Mouse (Mus musculus) spleen, postnatal 36 days (tissue): ENCODE data around the gene Wars.

Experiments
- DNase-seq, 2 experiments: peaks; one replicate each; pipeline ENCODE4 v3.0.0; 2022; ENCODE audit warnings: low spot score in 2 of 2, mixed read lengths in 1 of 2

Gene Wars

DNA sequence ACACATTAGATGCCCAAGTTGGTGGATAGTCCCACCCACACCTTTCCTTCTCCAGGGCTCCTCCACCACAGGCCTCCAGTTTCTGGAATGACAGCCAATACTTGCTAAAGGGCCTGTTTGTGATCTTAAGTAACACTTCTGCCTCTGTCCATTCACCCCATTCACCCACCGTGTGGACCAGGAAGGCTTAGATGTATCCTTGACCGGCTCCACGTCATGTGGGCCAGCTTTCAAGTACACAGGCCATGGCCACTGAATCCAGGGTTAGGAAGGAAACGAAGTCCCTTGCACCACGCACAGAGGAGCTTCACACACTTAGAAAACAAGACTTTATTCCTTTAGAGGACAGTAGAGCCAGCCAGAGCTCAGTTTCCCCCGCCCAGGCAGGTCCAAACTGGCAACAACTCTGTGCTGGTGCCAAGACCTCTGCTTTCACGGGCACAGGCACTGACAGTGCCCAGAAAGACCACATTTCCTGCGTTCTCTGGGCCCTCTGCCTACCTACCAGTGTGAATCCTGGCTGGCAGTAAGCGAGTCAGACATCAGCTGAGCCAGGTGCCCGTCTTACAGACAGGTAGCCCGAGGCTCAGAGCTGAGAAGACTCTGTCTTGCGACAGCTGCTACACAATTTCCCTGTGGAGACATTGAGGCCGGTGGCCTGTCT lies 68.3 kb downstream of the Wars start:
- DNase-seq, result no peak

DNA sequence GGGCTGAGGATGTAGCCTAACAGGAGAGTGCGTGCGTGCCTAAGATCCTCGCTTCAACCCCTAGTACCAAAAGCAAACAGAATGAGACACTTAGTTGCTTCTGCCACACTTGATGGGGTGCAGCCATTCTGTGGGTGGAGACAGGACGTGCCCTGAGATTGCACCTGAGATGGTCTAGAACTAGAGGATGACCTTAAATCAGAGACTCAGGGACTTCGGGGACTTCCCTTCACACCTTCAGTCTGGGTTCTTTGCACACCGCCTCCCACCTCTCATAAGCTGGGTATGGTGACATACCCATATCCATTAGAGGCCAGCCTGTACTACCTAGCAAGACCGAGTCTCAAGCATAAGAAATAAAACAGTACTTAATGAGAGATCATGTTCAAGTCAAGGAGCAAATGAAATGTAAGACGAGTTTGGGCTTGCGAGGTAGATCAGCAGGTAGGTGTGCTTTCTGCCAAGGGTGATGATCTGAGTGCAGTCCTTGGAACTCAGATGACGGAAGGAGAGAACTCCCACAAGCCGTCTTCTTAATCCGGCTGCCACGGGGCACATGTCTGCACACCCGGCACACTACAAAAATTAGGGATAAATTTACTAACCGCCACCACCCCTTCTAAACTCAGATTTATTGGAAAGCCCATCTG lies 69.6 kb downstream of the Wars start:
- DNase-seq, result no peak

DNA sequence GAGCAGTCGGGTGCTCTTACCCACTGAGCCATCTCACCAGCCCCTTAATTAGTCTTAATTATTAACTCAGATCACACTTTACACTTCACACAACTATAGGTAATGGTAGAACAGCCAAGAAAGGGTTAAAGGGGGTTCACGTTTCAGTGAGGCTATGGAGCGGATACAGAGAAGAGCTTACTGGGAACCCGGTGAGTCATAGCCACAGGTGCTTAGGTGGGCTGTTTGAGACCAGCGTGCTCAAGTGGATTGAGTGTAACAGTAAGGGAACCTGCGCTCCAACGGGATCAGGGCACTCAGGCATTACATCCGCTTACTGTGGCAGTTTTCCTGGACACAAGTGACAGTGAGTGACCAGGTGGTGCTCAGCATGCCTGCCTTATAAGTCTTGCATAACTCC lies 70.9 kb downstream of the Wars start:
- no peak for DNase-seq

DNA sequence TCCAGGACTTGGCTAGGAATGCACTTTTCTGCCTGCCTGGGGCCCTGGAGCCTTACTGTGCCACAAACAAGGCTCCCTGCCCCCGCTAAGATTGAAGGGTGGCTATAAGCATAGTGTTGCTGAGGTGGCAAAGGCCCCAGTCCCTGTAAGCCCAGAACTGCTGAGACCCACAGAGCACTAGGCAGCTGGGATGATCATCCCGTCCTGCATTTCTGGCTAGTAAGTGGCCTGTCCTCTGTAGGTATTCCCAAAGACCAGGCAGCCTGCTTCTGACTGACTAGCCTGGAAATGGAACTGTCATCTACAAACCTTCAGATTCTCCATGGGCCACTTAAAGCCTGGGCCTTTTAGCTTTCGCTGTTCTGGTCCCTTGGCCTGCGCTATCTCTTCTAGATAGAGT lies 73.5 kb downstream of the Wars start:
- DNase-seq, result no peak

DNA sequence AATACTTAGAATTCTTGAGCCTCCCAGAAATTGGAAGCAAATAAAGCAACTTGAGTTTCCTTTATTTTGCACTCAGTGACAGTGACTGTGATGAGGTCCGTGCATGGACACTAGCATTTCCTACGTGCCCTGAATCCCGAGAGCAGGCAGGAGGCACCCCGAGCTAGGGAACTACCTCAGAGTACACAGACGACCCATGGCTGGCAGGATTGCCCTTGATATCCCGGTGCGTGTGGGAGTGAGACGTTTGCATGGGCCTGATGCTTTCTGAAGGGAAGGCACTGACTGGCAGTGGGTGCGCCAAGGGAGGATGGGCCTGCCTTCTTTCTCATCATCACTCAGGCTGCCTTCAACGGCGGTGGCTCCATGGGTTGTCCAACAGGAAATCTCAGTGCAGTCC lies 77.4 kb downstream of the Wars start:
- DNase-seq, result no peak

DNA sequence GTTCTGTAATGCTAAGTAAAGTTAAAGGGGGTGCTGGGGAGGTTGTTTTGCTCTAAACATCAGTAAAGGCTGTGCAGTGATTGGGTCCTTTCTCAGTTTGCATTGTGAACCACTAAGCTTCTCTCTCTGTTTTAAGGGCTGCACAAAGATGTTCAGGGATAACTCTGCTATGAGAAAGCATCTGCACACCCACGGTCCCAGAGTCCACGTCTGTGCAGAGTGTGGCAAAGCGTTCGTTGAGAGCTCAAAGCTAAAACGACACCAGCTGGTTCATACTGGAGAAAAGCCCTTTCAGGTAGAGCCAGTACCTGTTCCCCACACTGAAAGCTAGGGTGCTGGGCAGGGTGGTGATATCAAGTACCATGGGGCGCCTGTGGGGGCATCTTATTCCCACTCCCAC lies 79.5 kb downstream of the Wars start:
- DNase-seq, result no peak

DNA sequence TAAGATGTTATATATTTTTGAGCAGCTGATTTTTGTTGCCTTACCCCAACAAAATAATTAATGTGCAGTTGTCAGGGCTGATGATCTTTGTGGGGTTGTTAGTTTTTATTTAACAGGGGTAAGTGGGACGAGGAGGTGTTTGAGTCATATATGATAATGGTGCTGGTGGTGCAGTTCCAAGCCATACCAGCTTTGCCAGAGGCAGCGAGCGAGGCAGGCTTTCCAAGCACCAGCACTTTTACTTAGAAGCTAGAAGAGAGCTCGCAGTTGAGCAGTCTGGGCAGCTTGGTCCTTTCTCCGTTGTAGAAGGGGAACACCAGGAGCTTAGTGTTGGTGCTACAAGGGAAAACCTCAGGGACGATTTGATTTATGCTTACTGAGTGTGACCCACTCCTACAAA lies 81.5 kb downstream of the Wars start:
- DNase-seq, result no peak

DNA sequence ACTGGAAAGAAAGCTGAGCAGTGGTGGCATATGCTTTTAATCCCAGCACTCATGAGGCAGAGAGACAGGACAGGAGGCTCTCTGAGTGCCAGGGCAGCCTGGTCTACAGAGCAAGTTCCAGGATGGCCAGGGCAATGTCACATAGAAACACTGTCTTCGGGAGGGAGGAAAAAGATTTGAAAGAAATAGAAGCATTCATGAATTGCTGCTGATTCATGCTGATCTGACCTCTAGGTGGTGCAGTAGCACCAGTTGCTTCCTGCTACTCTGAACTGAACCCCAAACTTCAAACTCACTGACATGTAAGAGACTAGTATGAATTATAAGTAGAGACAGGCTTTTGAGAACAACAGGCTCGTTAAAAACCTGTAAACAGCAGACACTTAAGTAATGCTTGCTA lies 82.8 kb downstream of the Wars start:
- DNase-seq, result peak; percentile 26 to 37

DNA sequence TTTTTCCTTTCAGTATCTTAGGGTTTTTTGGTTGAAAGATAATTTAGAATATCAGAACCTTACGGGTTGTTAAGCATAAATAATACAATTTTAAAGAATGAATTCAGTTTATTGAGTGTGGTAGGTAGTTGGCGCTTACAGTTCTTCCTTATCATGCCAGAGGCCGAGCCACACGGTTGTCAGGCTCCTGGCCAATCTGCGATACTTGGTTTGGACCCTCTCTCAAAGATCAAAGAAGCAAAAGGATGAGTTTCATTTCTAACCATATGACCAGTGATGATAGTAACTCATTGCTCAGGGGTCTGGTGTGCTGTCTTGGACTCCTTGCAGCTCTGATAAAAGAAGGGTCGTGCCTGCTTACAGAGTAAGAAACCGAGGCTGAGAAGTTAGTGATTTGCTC lies 83.7 kb downstream of the Wars start:
- DNase-seq, result no peak
